Mouse (Mus musculus): ENCODE results near the gene Rcbtb2. TPM values are rescaled to one million over a fixed set of nuclear protein-coding genes. Genes with fewer than 3 reads are reported as not detected.
A peak's percentile ranks its signal among the peaks of the same experiment; 100 is the strongest.
"Not testable (repeated sequence)": the region's sequence is repeated elsewhere in the genome, so short reads cannot be mapped to it uniquely, and the experiment has no call there.

Gene Rcbtb2
- total and polyA plus RNA-seq, 2 experiments from 2014 or later, result 47.8 to 57.5 TPM

GRCm38 (mm10) chr14:73107952-73108351 lies 14.9 kb upstream of the Rcbtb2 start:
- WGBS, result 80% methylated on average over 6 of the region's 6 CpGs

GRCm38 (mm10) chr14:73110682-73111081 lies 12.2 kb upstream of the Rcbtb2 start:
- TF ChIP-seq EP300 (IDR thresholded peaks at IDR 0.05; ENCODE audit: low read depth), result no peak
- TF ChIP-seq CTCF (IDR thresholded peaks at IDR 0.05; ENCODE audit: low read depth), result no peak
- Histone ChIP-seq H3K27me3 (ENCODE audit: control insufficient read depth, insufficient read depth, low read length) (no peaks in the 10 kb centered on the region), H3K4me1 (ENCODE audit: control insufficient read depth, insufficient read depth) (peaks cover 6% of the 10 kb centered on the region; the same call in 1 of the 2 replicates), H3K4me3 (ENCODE audit: low read depth, low read length) (no peak overlapping the region), H3K9ac (replicated peaks; ENCODE audit: low read depth, low read length) (no peak overlapping the region), H3K9me3 (replicated peaks; ENCODE audit: control insufficient read depth, low read length) (no peaks in the 10 kb centered on the region), H3K36me3 (replicated peaks; ENCODE audit: control insufficient read depth, insufficient read depth, low read length) (no peaks in the 10 kb centered on the region), H3K4me2 (ENCODE audit: low read depth, low read length) (no peak overlapping the region), H3K27ac (ENCODE audit: low read depth) (no peak overlapping the region)
- 63% methylated on average over 3 of the region's 3 CpGs for WGBS
- DNase-seq (ENCODE audit: low spot score) (no peak), ATAC-seq (ENCODE audit: insufficient read depth, low read depth) (no peak)

More at GRCm38 (mm10) chr14:73107952-73108351, 14.9 kb upstream of the Rcbtb2 start:
- ATAC-seq (ENCODE audit: insufficient read depth, low read depth) (no peak), DNase-seq (ENCODE audit: low spot score) (no peak)
- H3K9me3 ChIP-seq (replicated peaks; ENCODE audit: control insufficient read depth, low read length), result no peaks in the 10 kb centered on the region
- H3K27me3 ChIP-seq (ENCODE audit: control insufficient read depth, insufficient read depth, low read length), result no peaks in the 10 kb centered on the region
- TF ChIP-seq CTCF (IDR thresholded peaks at IDR 0.05; ENCODE audit: low read depth) (no peak), EP300 (IDR thresholded peaks at IDR 0.05; ENCODE audit: low read depth) (no peak)
- H3K27ac ChIP-seq (ENCODE audit: low read depth), result no peak overlapping the region
- H3K36me3 ChIP-seq (replicated peaks; ENCODE audit: control insufficient read depth, insufficient read depth, low read length), result no peaks in the 10 kb centered on the region
- H3K9ac ChIP-seq (replicated peaks; ENCODE audit: low read depth, low read length), result no peak overlapping the region
- H3K4me3 ChIP-seq (ENCODE audit: low read depth, low read length), result no peak overlapping the region
- H3K4me1 ChIP-seq (ENCODE audit: control insufficient read depth, insufficient read depth), result peaks cover 6% of the 10 kb centered on the region; the same call in 1 of the 2 replicates
- no peak overlapping the region for H3K4me2 ChIP-seq (ENCODE audit: low read depth, low read length)

- ATAC-seq (ENCODE audit: insufficient read depth, low read depth) (no peak), DNase-seq (ENCODE audit: low spot score) (no peak)
- no peak overlapping the region for H3K27ac ChIP-seq (ENCODE audit: low read depth)
- H3K4me3 ChIP-seq (ENCODE audit: low read depth, low read length), result no peak overlapping the region
- H3K27me3 ChIP-seq (ENCODE audit: control insufficient read depth, insufficient read depth, low read length), result no peaks in the 10 kb centered on the region
- H3K9me3 ChIP-seq (replicated peaks; ENCODE audit: control insufficient read depth, low read length), result no peaks in the 10 kb centered on the region
- H3K9ac ChIP-seq (replicated peaks; ENCODE audit: low read depth, low read length), result no peak overlapping the region
- TF ChIP-seq EP300 (IDR thresholded peaks at IDR 0.05; ENCODE audit: low read depth), result no peak
- peaks cover 6% of the 10 kb centered on the region; the same call in 1 of the 2 replicates for H3K4me1 ChIP-seq (ENCODE audit: control insufficient read depth, insufficient read depth)
- H3K36me3 ChIP-seq (replicated peaks; ENCODE audit: control insufficient read depth, insufficient read depth, low read length), result no peaks in the 10 kb centered on the region
- no peak overlapping the region for H3K4me2 ChIP-seq (ENCODE audit: low read depth, low read length)
- WGBS, result 77% methylated on average over 1 of the region's 1 CpGs
Measured at GRCm38 (mm10) chr14:73111091-73111490, 11.7 kb upstream of the Rcbtb2 start.

- H3K4me1 ChIP-seq (ENCODE audit: control insufficient read depth, insufficient read depth), result peaks cover 6% of the 10 kb centered on the region
- no peak overlapping the region for H3K4me2 ChIP-seq (ENCODE audit: low read depth, low read length)
- peak overlapping the region; percentile 16; the same call in 1 of the 2 replicates for H3K27ac ChIP-seq (ENCODE audit: low read depth)
- H3K4me3 ChIP-seq (ENCODE audit: low read depth, low read length), result no peak overlapping the region
- TF ChIP-seq CTCF (IDR thresholded peaks at IDR 0.05; ENCODE audit: low read depth), result no peak
- TF ChIP-seq EP300 (IDR thresholded peaks at IDR 0.05; ENCODE audit: low read depth), result no peak
- no peaks in the 10 kb centered on the region for H3K36me3 ChIP-seq (replicated peaks; ENCODE audit: control insufficient read depth, insufficient read depth, low read length)
- ATAC-seq (ENCODE audit: insufficient read depth, low read depth) (no peak), DNase-seq (ENCODE audit: low spot score) (no peak)
- no peaks in the 10 kb centered on the region for H3K27me3 ChIP-seq (ENCODE audit: control insufficient read depth, insufficient read depth, low read length)
- no peaks in the 10 kb centered on the region for H3K9me3 ChIP-seq (replicated peaks; ENCODE audit: control insufficient read depth, low read length)
- no peak overlapping the region for H3K9ac ChIP-seq (replicated peaks; ENCODE audit: low read depth, low read length)
- 39% methylated on average over 12 of the region's 12 CpGs for WGBS
Measured at GRCm38 (mm10) chr14:73112186-73112840, 10.5 kb upstream of the Rcbtb2 start.

- not testable (repeated sequence) for H3K27me3 ChIP-seq (ENCODE audit: control insufficient read depth, insufficient read depth, low read length); H3K36me3 ChIP-seq (replicated peaks; ENCODE audit: control insufficient read depth, insufficient read depth, low read length); H3K4me3 ChIP-seq (ENCODE audit: low read depth, low read length); H3K9ac ChIP-seq (replicated peaks; ENCODE audit: low read depth, low read length); H3K4me1 ChIP-seq (ENCODE audit: control insufficient read depth, insufficient read depth); H3K4me2 ChIP-seq (ENCODE audit: low read depth, low read length); H3K27ac ChIP-seq (ENCODE audit: low read depth); ATAC-seq (ENCODE audit: insufficient read depth, low read depth); H3K9me3 ChIP-seq (replicated peaks; ENCODE audit: control insufficient read depth, low read length); DNase-seq (ENCODE audit: low spot score)
- 90% methylated on average over 3 of the region's 3 CpGs for WGBS
Measured at GRCm38 (mm10) chr14:73114952-73115351, 7.9 kb upstream of the Rcbtb2 start.

GRCm38 (mm10) chr14:73116301-73116700 lies 6.5 kb upstream of the Rcbtb2 start:
- no peaks in the 10 kb centered on the region for H3K27me3 ChIP-seq (ENCODE audit: control insufficient read depth, insufficient read depth, low read length)
- peaks cover 6% of the 10 kb centered on the region for H3K4me1 ChIP-seq (ENCODE audit: control insufficient read depth, insufficient read depth)
- no peak overlapping the region for H3K9ac ChIP-seq (replicated peaks; ENCODE audit: low read depth, low read length)
- H3K4me3 ChIP-seq (ENCODE audit: low read depth, low read length), result no peak overlapping the region
- WGBS, result 50% methylated on average over 2 of the region's 2 CpGs
- peak overlapping the region; percentile 64; the same call in 1 of the 2 replicates for H3K27ac ChIP-seq (ENCODE audit: low read depth)
- H3K4me2 ChIP-seq (ENCODE audit: low read depth, low read length), result no peak overlapping the region; the same call in 1 of the 2 replicates
- no peaks in the 10 kb centered on the region for H3K36me3 ChIP-seq (replicated peaks; ENCODE audit: control insufficient read depth, insufficient read depth, low read length)
- DNase-seq (ENCODE audit: low spot score) (no peak), ATAC-seq (ENCODE audit: insufficient read depth, low read depth) (no peak)
- no peaks in the 10 kb centered on the region for H3K9me3 ChIP-seq (replicated peaks; ENCODE audit: control insufficient read depth, low read length)
- no peak for TF ChIP-seq CTCF (IDR thresholded peaks at IDR 0.05; ENCODE audit: low read depth)
- TF ChIP-seq EP300 (IDR thresholded peaks at IDR 0.05; ENCODE audit: low read depth), result no peak

Measured in heart, postnatal 0 days (tissue).